Comparison of ENCODE assay signal across 21 mouse cellular contexts in the genomic region with DNA sequence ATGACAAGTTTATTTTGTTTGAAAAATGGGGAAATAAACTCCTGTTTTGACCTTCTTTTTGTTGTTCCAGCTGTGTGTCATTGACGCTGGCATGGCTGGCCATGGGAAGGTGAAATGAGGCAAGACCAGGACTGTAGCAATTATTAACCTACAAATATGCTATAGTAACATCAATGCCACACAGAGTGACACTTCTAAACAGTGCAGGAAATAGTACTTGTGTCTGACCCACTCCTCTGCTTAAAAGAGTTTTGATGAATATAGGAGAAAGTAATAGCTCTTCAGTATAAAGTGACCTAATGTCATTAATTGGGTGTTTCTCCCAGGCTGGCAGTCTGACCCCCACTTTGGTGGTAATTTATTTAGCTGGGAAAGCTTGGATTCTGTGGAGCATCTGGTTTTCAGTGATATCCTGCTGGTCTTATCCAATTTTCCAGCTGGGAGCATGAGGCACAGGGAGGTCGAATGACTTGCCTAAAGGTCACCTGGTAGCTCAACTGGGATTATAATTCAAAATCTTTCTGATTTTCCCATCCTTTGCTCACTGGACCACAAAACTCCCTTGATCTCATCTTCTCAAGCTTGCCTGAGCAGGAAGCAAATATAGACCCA.
DNase-seq lines count a peak whose midpoint lies in the region; ATAC-seq lines count a peak whose summit lies in the region.
"Had no signal": no experiment of that assay in that cellular context is flagged by ENCODE, and none has a peak within 500 bp of the region (broad histone marks: within the 10 kb centered on the region; RNA-seq: fewer than 3 reads in every experiment).

No protein-coding gene starts in this region.

- H3K4me1 ChIP-seq in kidney, embryonic 16.5 days (ENCODE audit: insufficient read depth, low read length): peaks cover 3% of the 10 kb centered on the region; the same call in 1 of the 2 replicates
- H3K4me1 ChIP-seq: embryonic facial prominence, embryonic 12.5 days; hindbrain, embryonic 12.5 days; limb, embryonic 13.5 days; liver, embryonic 13.5 days had no signal

- H3K9me3 ChIP-seq in kidney, embryonic 16.5 days (ENCODE audit: low read length): no peaks in the 10 kb centered on the region
- H3K9me3 ChIP-seq: embryonic facial prominence, embryonic 12.5 days; hindbrain, embryonic 12.5 days; limb, embryonic 13.5 days; liver, embryonic 13.5 days had no signal

- peak; percentile 3 for DNase-seq in adrenal gland, postnatal 10 days
- no peak for DNase-seq in adrenal gland, adult 8-10 months
- no peak for DNase-seq in kidney, adult 18-20 months
- peak; percentile 29 for DNase-seq in retina, embryonic 14.5 days (ENCODE audit: low spot score)
- DNase-seq in retina, postnatal 1 day: no peak
- DNase-seq in c-Kit-positive CD71-positive TER-119-positive erythroid progenitor cells, embryonic 14.5 days (ENCODE audit: low spot score): no peak
- DNase-seq in heart, postnatal 10 days: no peak
- DNase-seq: adrenal gland, postnatal 25 days; cerebellum, adult 18-20 months; cerebellum, postnatal 25 days; gastrocnemius, postnatal 36 days; liver, embryonic 13.5 days; lung, embryonic 14.5 days; lung, postnatal 36 days; thymus, adult 2 months had no signal

- H3K4me2 ChIP-seq in kidney, embryonic 16.5 days (replicated peaks; ENCODE audit: low read depth, low read length): no peak overlapping the region
- H3K4me2 ChIP-seq: embryonic facial prominence, embryonic 12.5 days; hindbrain, embryonic 12.5 days; limb, embryonic 13.5 days; liver, embryonic 13.5 days; lung, embryonic 14.5 days had no signal

- H3K36me3 ChIP-seq in kidney, embryonic 16.5 days (ENCODE audit: insufficient read depth, low read length): no peaks in the 10 kb centered on the region
- H3K36me3 ChIP-seq: embryonic facial prominence, embryonic 12.5 days; hindbrain, embryonic 12.5 days; limb, embryonic 13.5 days; liver, embryonic 13.5 days had no signal

- ATAC-seq in kidney, embryonic 16.5 days (ENCODE audit: low FRiP score, low TSS enrichment): peak; percentile 88; the same call in 1 of the 2 replicates
- ATAC-seq: forebrain, embryonic 14.5 days had no signal

- WGBS in kidney, embryonic 16.5 days: 18% methylated on average over 2 of the region's 2 CpGs

- intact Hi-C loops in heart, postnatal 10 days (cut with DNase I): no loop called here

- H3K27me3 ChIP-seq in kidney, embryonic 16.5 days (ENCODE audit: insufficient read depth, low read length): no peaks in the 10 kb centered on the region
- H3K27me3 ChIP-seq: embryonic facial prominence, embryonic 12.5 days; hindbrain, embryonic 12.5 days; limb, embryonic 13.5 days; liver, embryonic 13.5 days had no signal

- no peak overlapping the region for H3K4me3 ChIP-seq in kidney, embryonic 16.5 days (ENCODE audit: low read length)
- H3K4me3 ChIP-seq: embryonic facial prominence, embryonic 12.5 days; erythroblast, embryonic 14.5 days; hindbrain, embryonic 12.5 days; limb, embryonic 13.5 days; liver, embryonic 13.5 days had no signal

- H3K9ac ChIP-seq in kidney, embryonic 16.5 days (replicated peaks; ENCODE audit: low read length): no peak overlapping the region
- H3K9ac ChIP-seq: embryonic facial prominence, embryonic 12.5 days; hindbrain, embryonic 12.5 days; limb, embryonic 13.5 days; liver, embryonic 13.5 days; lung, embryonic 14.5 days had no signal

- peak overlapping the region; percentile 8; the same call in 1 of the 2 replicates for H3K27ac ChIP-seq in kidney, embryonic 16.5 days (ENCODE audit: low read length)
- H3K27ac ChIP-seq: embryonic facial prominence, embryonic 12.5 days; hindbrain, embryonic 12.5 days; limb, embryonic 13.5 days; liver, embryonic 13.5 days had no signal

Comparison
In these comparisons a context has a peak if more than half of its experiments do, and no peak if none do; other contexts are left out.
1. DNase-seq: peak in adrenal gland, postnatal 10 days (single experiment) and retina, embryonic 14.5 days (single experiment); none in adrenal gland, adult 8-10 months (single experiment), kidney, adult 18-20 months (single experiment), retina, postnatal 1 day (single experiment), c-Kit-positive CD71-positive TER-119-positive erythroid progenitor cells, embryonic 14.5 days (single experiment) and heart, postnatal 10 days (0 of 2).